Mouse (Mus musculus): ENCODE data around the gene Slc23a4.

Gene Slc23a4

GRCm38 (mm10) chr6:34954926-34955861 lies 33.0 kb downstream of the Slc23a4 start:
- peak; percentile 59 for DNase-seq

- peak; percentile 70 for DNase-seq
Observed at GRCm38 (mm10) chr6:34951956-34952667, 36.1 kb downstream of the Slc23a4 start.

- no peak for DNase-seq
Observed at GRCm38 (mm10) chr6:34951518-34951917, 36.7 kb downstream of the Slc23a4 start.

- no peak for DNase-seq
Observed at GRCm38 (mm10) chr6:34948461-34948860, 39.7 kb downstream of the Slc23a4 start.

GRCm38 (mm10) chr6:34946486-34947079 lies 41.6 kb downstream of the Slc23a4 start:
- DNase-seq, result peak; percentile 49

GRCm38 (mm10) chr6:34943499-34943898 lies 44.7 kb downstream of the Slc23a4 start:
- DNase-seq, result peak; percentile 51

GRCm38 (mm10) chr6:34942446-34942845 lies 45.8 kb downstream of the Slc23a4 start:
- DNase-seq, result peak; percentile 77

GRCm38 (mm10) chr6:34941496-34941895 lies 46.7 kb downstream of the Slc23a4 start:
- DNase-seq, result no peak

GRCm38 (mm10) chr6:34939451-34939850 lies 48.8 kb downstream of the Slc23a4 start:
- peak; percentile 53 for DNase-seq

- no peak for DNase-seq
Observed at GRCm38 (mm10) chr6:34938929-34939325, 49.3 kb downstream of the Slc23a4 start.

GRCm38 (mm10) chr6:34938280-34938928 lies 49.8 kb downstream of the Slc23a4 start:
- DNase-seq, result no peak

GRCm38 (mm10) chr6:34936743-34937142 lies 51.5 kb downstream of the Slc23a4 start:
- DNase-seq, result no peak

GRCm38 (mm10) chr6:34932633-34933032 lies 55.6 kb downstream of the Slc23a4 start:
- no peak for DNase-seq

- DNase-seq, result no peak
Observed at GRCm38 (mm10) chr6:34927594-34927993, 60.6 kb downstream of the Slc23a4 start.

GRCm38 (mm10) chr6:34927156-34927555 lies 61.0 kb downstream of the Slc23a4 start:
- peak; percentile 76 for DNase-seq

- DNase-seq, result peak; percentile 39
Observed at GRCm38 (mm10) chr6:34921941-34922340, 66.3 kb downstream of the Slc23a4 start.

GRCm38 (mm10) chr6:34920631-34921030 lies 67.6 kb downstream of the Slc23a4 start:
- DNase-seq, result no peak

GRCm38 (mm10) chr6:34919956-34920355 lies 68.2 kb downstream of the Slc23a4 start, which contains the start of gene Stra8:
Gene Stra8, plus strand, starts transcription at chr6:34920163.
- DNase-seq, result no peak

- no peak for DNase-seq
Observed at GRCm38 (mm10) chr6:34919146-34919545, 69.1 kb downstream of the Slc23a4 start.

GRCm38 (mm10) chr6:34914462-34914861 lies 73.7 kb downstream of the Slc23a4 start:
- no peak for DNase-seq

- no peak for DNase-seq
Observed at GRCm38 (mm10) chr6:34913341-34914040, 74.7 kb downstream of the Slc23a4 start.
